Mouse (Mus musculus): ENCODE results near the gene Gm7980. TPM values are rescaled to one million over a fixed set of nuclear protein-coding genes. Genes with fewer than 3 reads are reported as not detected.
"Not testable (repeated sequence)": the region's sequence is repeated elsewhere in the genome, so short reads cannot be mapped to it uniquely, and the experiment has no call there.

Gm7980 gene
- total RNA-seq (2014; rRNA removed) (not detected in 2 replicates), polyA plus RNA-seq (2015; fragmentation: Nextera tagmentation; extraction: Ambion mirVana) (not detected in 2 replicates)

- H3K27ac ChIP-seq (ENCODE audit: low read depth, low read length); ATAC-seq (ENCODE audit: low FRiP score); H3K4me1 ChIP-seq (ENCODE audit: insufficient read depth, low read length); H3K27me3 ChIP-seq (ENCODE audit: insufficient read depth, low read length); H3K4me2 ChIP-seq (ENCODE audit: low read depth, low read length, poor library complexity, severe bottlenecking); H3K9me3 ChIP-seq (ENCODE audit: low read length); H3K4me3 ChIP-seq (ENCODE audit: low read depth, low read length); DNase-seq (ENCODE audit: low spot score); H3K36me3 ChIP-seq (ENCODE audit: insufficient read depth, low read length); H3K9ac ChIP-seq (replicated peaks; ENCODE audit: low read length, poor library complexity, severe bottlenecking): not testable (repeated sequence)
- WGBS = no CpG with 5 or more reads among the region's 2 CpGs
These were observed at the start of gene Gm7980 for GRCm38 (mm10) chr14:41907190-41907589. TSS of gene Gm7980 (minus strand) at chr14:41907290.

- DNase-seq (ENCODE audit: low spot score); H3K4me1 ChIP-seq (ENCODE audit: insufficient read depth, low read length); H3K27me3 ChIP-seq (ENCODE audit: insufficient read depth, low read length); H3K36me3 ChIP-seq (ENCODE audit: insufficient read depth, low read length); H3K4me2 ChIP-seq (ENCODE audit: low read depth, low read length, poor library complexity, severe bottlenecking); ATAC-seq (ENCODE audit: low FRiP score); H3K9me3 ChIP-seq (ENCODE audit: low read length); H3K4me3 ChIP-seq (ENCODE audit: low read depth, low read length); H3K9ac ChIP-seq (replicated peaks; ENCODE audit: low read length, poor library complexity, severe bottlenecking); H3K27ac ChIP-seq (ENCODE audit: low read depth, low read length): not testable (repeated sequence)
- 81% methylated on average over 1 of the region's 2 CpGs for WGBS
These were observed 36.6 kb upstream of the Gm7980 start, which contains the start of gene 1700024B05Rik for GRCm38 (mm10) chr14:41943695-41944094. TSS of gene 1700024B05Rik (plus strand) at chr14:41943995.

- H3K4me2 ChIP-seq (ENCODE audit: low read depth, low read length, poor library complexity, severe bottlenecking); H3K27ac ChIP-seq (ENCODE audit: low read depth, low read length); H3K27me3 ChIP-seq (ENCODE audit: insufficient read depth, low read length); H3K9ac ChIP-seq (replicated peaks; ENCODE audit: low read length, poor library complexity, severe bottlenecking); ATAC-seq (ENCODE audit: low FRiP score); H3K4me1 ChIP-seq (ENCODE audit: insufficient read depth, low read length); H3K36me3 ChIP-seq (ENCODE audit: insufficient read depth, low read length); DNase-seq (ENCODE audit: low spot score); H3K4me3 ChIP-seq (ENCODE audit: low read depth, low read length); H3K9me3 ChIP-seq (ENCODE audit: low read length): not testable (repeated sequence)
- no CpG with 5 or more reads among the region's 1 CpGs for WGBS
These were observed 17.6 kb upstream of the Gm7980 start, which contains the start of gene 1700049E17Rik1 for GRCm38 (mm10) chr14:41924649-41925048. TSS of gene 1700049E17Rik1 (plus strand) at chr14:41924949.

Other genes starting within 250 kb of the Gm7980 start
- not detected in 2 replicates for gene Gm8068, start 205.4 kb downstream of the Gm7980 start, total RNA-seq (2014; rRNA removed)
- not detected in 2 replicates for gene Gm8068, start 205.4 kb downstream of the Gm7980 start, polyA plus RNA-seq (2015; fragmentation: Nextera tagmentation; extraction: Ambion mirVana)
- not detected in 2 replicates for gene Gm7929, start 156.7 kb downstream of the Gm7980 start, total RNA-seq (2014; rRNA removed)
- gene Gm7929, start 156.7 kb downstream of the Gm7980 start, polyA plus RNA-seq (2015; fragmentation: Nextera tagmentation; extraction: Ambion mirVana) = not detected in 2 replicates
- gene Gm47189, start 134.8 kb downstream of the Gm7980 start, total RNA-seq (2014; rRNA removed) = not detected in 2 replicates
- not detected in 2 replicates for gene Gm47189, start 134.8 kb downstream of the Gm7980 start, polyA plus RNA-seq (2015; fragmentation: Nextera tagmentation; extraction: Ambion mirVana)
- not detected in 2 replicates for gene 1700049E17Rik1, start 17.7 kb upstream of the Gm7980 start, total RNA-seq (2014; rRNA removed)
- not detected in 2 replicates for gene 1700049E17Rik1, start 17.7 kb upstream of the Gm7980 start, polyA plus RNA-seq (2015; fragmentation: Nextera tagmentation; extraction: Ambion mirVana)
- not detected in 2 replicates for gene 1700024B05Rik, start 36.7 kb upstream of the Gm7980 start, total RNA-seq (2014; rRNA removed)
- not detected in 2 replicates for gene 1700024B05Rik, start 36.7 kb upstream of the Gm7980 start, polyA plus RNA-seq (2015; fragmentation: Nextera tagmentation; extraction: Ambion mirVana)
- gene Gm6401, start 60.6 kb upstream of the Gm7980 start, total RNA-seq (2014; rRNA removed) = not detected in 2 replicates
- not detected in 2 replicates for gene Gm6401, start 60.6 kb upstream of the Gm7980 start, polyA plus RNA-seq (2015; fragmentation: Nextera tagmentation; extraction: Ambion mirVana)
- not detected in 2 replicates for gene Gm3543, start 76.0 kb upstream of the Gm7980 start, total RNA-seq (2014; rRNA removed)
- gene Gm3543, start 76.0 kb upstream of the Gm7980 start, polyA plus RNA-seq (2015; fragmentation: Nextera tagmentation; extraction: Ambion mirVana) = not detected in 2 replicates
- gene Gm7951, start 210.1 kb upstream of the Gm7980 start, total RNA-seq (2014; rRNA removed) = not detected in 2 replicates
- 0.11 TPM in 1 of 2 replicates, not detected in the other for gene Gm7951, start 210.1 kb upstream of the Gm7980 start, polyA plus RNA-seq (2015; fragmentation: Nextera tagmentation; extraction: Ambion mirVana)

Data from midbrain, postnatal 0 days (tissue).